Mouse (Mus musculus): ENCODE measurements around the gene Jade1. TPM values are rescaled to one million over a fixed set of nuclear protein-coding genes. Genes with fewer than 3 reads are reported as not detected.

Jade1 gene
- total RNA-seq (2021), result 10 to 100 TPM; 23.9 to 26.7 TPM

GRCm38 (mm10) chr3:41555491-41556381 lies at the start of gene Jade1:
Gene Jade1, plus strand, starts transcription at chr3:41555731.
- DNase-seq (ENCODE audit: extremely low spot score in 1 of 2, low spot score in 1 of 2), result no peak

DNA sequence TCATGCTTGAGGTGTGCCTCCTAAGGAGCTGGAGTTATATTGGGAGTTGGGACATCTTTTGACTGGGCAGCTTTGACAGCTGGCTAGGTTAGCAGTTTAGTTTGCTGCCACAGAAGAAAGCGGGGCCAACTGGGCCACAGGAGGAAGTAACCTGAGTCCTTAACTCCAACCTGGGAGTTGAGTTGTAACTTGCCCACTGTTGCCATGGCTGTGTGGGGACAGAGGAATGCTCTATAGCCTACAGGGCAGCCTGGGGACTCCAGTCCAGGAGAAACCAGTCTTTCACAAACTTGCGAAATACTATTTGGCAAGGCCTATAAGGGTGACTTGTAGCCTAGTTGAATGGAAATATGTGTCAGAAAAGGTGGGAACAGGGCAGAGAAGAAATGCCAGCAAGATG lies 46.1 kb upstream of the Jade1 start:
- DNase-seq (ENCODE audit: extremely low spot score in 1 of 2, low spot score in 1 of 2), result no peak

DNA sequence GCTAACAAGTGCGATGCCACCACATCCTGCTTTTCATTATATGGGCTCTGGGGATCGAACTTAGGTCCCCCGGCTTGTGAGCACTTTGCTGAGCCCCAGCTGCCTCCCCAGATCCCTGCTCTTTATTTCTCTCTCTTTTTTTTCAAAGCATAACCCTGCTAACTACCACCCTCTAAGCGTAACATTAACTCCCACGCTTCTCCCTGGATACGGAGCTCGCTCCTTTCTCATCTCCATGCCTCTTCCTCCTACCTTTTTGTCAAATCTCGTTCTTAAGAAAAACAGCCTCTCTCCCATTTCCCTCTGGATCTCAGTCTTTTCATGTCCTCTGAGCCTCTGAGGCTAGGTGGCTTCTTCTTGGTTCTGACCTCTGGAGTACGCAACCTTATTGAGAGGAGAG lies 45.3 kb upstream of the Jade1 start:
- no peak for DNase-seq (ENCODE audit: extremely low spot score in 1 of 2, low spot score in 1 of 2)

DNA sequence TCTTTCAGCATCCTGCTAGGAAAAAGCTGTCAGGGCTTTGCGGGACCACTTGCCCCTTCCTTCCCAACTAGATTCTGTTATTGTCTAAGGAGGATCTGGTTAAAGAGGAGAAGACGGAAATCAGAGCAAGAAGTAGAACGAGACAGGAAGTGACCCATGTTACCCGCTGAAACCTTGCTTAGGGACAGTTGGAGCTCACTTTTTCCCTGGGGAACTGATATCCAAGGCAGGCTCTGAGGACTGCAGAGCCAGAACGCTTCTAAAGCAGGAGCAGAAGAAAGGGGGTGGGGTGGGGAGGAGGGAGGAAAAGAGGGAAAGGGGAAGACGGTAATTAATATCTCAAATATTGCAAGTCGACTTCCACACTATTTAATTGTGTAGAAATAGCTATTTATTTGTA lies 44.8 kb upstream of the Jade1 start:
- no peak for DNase-seq (ENCODE audit: extremely low spot score in 1 of 2, low spot score in 1 of 2)

DNA sequence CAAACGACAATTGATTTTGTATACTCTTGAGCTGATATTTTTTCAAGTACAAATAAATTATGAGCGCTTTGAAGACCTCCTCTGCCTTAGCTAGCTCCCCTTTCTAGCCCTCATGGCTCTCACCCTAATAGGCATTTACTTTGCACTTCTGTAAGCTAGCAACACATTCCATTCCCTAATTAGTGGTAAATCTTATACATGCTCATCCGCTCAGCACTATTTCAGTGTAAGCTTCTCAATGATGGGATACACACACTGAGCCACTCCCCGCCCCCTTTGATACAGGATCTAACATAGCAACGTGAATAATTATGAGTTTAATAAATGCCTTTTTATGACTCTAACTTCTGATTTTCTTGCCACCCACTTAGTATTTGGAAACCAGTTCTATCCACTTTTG lies 41.5 kb upstream of the Jade1 start:
- no peak for DNase-seq (ENCODE audit: extremely low spot score in 1 of 2, low spot score in 1 of 2)

- DNase-seq (ENCODE audit: extremely low spot score in 1 of 2, low spot score in 1 of 2), result no peak
Observed at GRCm38 (mm10) chr3:41514683-41515305, 40.7 kb upstream of the Jade1 start.

DNA sequence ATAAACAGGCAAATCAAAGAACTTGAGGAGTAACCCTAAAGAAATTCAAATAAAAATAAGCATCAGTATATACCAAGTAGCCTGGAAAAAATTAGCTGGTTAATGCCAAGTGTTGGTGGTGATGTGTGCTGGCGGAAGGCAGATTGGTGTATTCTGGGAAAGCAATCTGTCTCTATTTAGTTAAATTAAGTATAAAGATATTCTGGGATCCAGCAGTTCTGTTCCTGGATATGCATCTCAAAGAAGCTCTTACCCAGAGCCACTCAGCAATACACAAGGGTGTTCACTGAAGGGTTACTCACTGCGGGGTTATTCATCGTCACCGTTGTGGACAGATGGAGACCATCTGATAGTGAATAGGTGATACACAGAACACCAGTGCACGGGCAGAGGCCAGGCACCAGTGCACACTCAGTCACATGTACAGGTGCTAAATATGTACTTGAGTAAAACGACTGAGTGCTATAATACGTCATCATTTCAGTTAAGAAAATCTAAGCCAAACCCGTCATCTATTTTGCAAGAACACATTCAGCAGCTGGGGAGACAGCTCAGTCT lies 38.5 kb upstream of the Jade1 start:
- DNase-seq (ENCODE audit: extremely low spot score in 1 of 2, low spot score in 1 of 2), result no peak

- no peak for DNase-seq (ENCODE audit: extremely low spot score in 1 of 2, low spot score in 1 of 2)
Observed at GRCm38 (mm10) chr3:41520925-41521324, 34.6 kb upstream of the Jade1 start.

DNA sequence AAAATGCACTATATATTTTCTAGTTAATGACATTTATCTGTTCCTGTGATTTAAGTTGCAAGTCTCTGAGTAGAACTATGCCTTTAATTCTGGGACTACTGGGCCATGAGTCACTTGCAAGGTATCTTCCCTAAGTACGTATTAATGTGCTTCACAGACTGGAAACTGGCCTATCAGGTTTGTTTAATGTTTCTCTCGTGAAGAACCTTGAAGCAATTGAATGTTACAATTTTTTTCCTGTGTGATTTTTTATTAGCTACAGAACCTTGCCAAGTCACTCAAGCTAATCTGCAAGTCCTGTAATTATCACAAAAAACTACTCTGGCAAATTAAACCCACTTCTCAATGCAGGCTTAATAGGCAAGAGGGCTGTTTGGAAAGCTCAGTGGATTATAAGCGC lies 33.8 kb upstream of the Jade1 start:
- DNase-seq (ENCODE audit: extremely low spot score in 1 of 2, low spot score in 1 of 2), result no peak

GRCm38 (mm10) chr3:41522226-41523005 lies 33.1 kb upstream of the Jade1 start:
- DNase-seq (ENCODE audit: extremely low spot score in 1 of 2, low spot score in 1 of 2), result no peak

DNA sequence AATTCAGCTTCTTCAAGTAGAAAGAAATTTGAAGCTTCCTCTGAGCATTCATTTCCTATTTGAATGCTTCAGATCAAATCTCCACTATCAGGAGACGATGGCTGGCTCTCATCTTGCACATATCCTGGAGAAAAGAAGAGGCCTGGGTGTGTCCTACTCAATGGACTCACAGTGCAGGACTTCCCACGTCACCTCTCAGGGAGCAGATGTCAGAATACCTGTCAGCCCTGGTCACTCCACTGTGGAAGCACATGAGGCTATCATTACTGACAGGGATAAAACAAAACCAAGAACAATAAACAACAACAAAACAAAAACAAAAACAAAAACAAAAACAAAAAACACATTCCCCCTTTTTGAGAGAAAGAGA lies 32.5 kb upstream of the Jade1 start:
- no peak for DNase-seq (ENCODE audit: extremely low spot score in 1 of 2, low spot score in 1 of 2)

DNA sequence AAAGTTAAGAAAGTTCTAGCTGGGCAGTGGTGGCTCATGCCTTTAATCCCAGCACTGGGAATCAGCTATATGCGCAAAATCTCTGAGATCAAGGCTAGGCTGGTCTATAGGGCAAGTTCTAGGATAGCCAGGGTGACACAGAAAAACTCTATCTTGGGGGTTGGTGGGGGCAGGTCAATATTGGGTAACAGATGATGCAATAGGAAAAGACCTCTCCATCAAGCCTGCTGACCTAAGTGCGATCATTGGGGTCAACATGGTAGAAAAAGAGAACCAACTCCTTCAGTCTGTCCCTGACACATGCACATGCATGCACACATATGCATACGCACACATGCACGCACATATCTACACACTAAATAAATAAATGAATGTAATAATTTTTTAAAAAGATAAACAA lies 32.1 kb upstream of the Jade1 start:
- no peak for DNase-seq (ENCODE audit: extremely low spot score in 1 of 2, low spot score in 1 of 2)

GRCm38 (mm10) chr3:41528291-41528969 lies 27.1 kb upstream of the Jade1 start:
- no peak for DNase-seq (ENCODE audit: extremely low spot score in 1 of 2, low spot score in 1 of 2)

GRCm38 (mm10) chr3:41530156-41530555 lies 25.4 kb upstream of the Jade1 start:
- DNase-seq (ENCODE audit: extremely low spot score in 1 of 2, low spot score in 1 of 2), result no peak

GRCm38 (mm10) chr3:41531541-41531940 lies 24.0 kb upstream of the Jade1 start:
- DNase-seq (ENCODE audit: extremely low spot score in 1 of 2, low spot score in 1 of 2), result no peak

DNA sequence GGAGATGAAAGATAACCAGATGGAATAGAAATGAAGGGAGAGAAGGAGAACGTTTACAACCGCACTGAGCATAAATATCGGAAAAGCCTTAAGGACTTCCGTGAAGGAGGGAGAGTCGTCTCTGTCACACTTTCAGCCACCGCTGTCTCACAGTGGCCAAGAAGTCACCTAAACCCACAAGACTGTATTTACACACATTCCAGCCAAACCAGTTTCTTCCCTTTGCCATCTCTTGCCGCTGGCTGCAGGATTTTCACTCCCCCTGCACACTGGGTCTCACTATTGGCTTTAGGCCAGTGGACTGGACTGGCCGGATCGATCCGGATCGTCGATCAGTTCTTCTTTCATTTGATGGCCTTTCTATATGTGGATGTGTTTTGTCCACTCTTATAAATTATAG lies 23.4 kb upstream of the Jade1 start:
- no peak for DNase-seq (ENCODE audit: extremely low spot score in 1 of 2, low spot score in 1 of 2)

DNA sequence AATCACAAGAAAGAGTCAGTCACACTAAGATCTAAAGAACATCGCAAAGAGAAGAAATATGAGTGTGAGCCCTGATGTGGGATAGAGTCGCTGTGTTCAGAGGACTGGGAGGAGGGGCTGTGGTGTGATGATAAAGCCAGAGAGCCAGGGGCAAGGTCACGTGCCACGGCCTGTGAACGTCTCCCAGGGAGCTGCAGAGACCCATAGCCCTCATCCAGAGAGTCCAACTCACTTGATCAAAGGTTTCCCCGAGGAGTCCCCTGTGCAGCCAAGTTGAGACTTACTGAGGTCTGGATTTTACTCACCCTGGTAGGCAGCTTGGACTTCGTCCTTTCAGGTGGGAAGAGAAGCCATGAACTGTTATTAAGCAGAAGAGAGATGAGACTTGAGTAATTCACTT lies 21.9 kb upstream of the Jade1 start:
- DNase-seq (ENCODE audit: extremely low spot score in 1 of 2, low spot score in 1 of 2), result no peak

- no peak for DNase-seq (ENCODE audit: extremely low spot score in 1 of 2, low spot score in 1 of 2)
Observed at GRCm38 (mm10) chr3:41537957-41538356, 17.6 kb upstream of the Jade1 start.

DNA sequence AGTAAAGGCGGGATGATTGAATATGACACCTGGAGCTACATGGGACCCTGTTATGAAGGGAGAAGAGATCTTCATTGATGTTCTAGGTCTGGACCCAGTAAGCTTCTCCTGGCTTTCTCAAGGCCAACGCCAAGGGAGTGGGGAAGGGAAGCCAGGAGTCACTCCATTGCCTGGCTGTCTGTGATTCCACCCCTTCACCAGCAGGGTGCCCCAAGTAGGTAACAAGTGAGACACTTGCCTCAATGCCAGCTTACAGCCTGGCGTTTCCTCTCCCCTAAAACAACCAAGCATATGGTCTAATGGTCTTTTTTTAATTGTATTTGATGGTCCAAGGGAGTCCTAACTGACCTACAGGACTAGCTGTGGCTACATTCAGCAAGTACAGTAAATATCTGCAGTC lies 14.2 kb upstream of the Jade1 start:
- no peak for DNase-seq (ENCODE audit: extremely low spot score in 1 of 2, low spot score in 1 of 2)

- DNase-seq (ENCODE audit: extremely low spot score in 1 of 2, low spot score in 1 of 2), result peak in 1 of 2 experiments; percentile 10
Observed at GRCm38 (mm10) chr3:41544451-41544850, 11.1 kb upstream of the Jade1 start.

All from layer of hippocampus, postnatal 25 days (tissue).